Mouse (Mus musculus) gastrocnemius, postnatal 14 days (tissue): Measurements from ENCODE around the gene Flywch1. TPM values are rescaled to one million over a fixed set of nuclear protein-coding genes. Genes with fewer than 3 reads are reported as not detected.
"Not testable (repeated sequence)": the region's sequence is repeated elsewhere in the genome, so short reads cannot be mapped to it uniquely, and the experiment has no call there.

Experiments used
- DNase-seq: peaks from one replicate; pipeline ENCODE4 v3.0.0; 2021; ENCODE audit warnings: mixed read lengths
- intact Hi-C: fragments of 180-260 bp; cut with DNase I; formaldehyde crosslinking; loops from one replicate; pipeline ENCODE4 v1.15.1; 2025; ENCODE audit warnings: low total_unique reads
- total RNA-seq, 2 experiments: library from RNA; stranded (reverse); gene quantifications; 2 replicates each; pipeline ENCODE4 v1.2.3; 2021

Flywch1 gene
- total RNA-seq, 2 experiments from 2014 or later = 35.6 to 35.8 TPM

GRCm38 (mm10) chr17:23785561-23786471 is 14.4 kb upstream of the Flywch1 start, which contains the start of gene Flywch2:
Gene Flywch2 (minus strand): TSS chr17:23786081.
- intact Hi-C loops = no loop called here
- peak; percentile 70 for DNase-seq

- no peak for DNase-seq
- intact Hi-C loops = no loop called here
Measured at GRCm38 (mm10) chr17:23783352-23783751, 11.9 kb upstream of the Flywch1 start.

- intact Hi-C loops = loop anchor here (5.0 kb wide), 2 partner anchors 64 to 179 kb away; partner anchors contain the start of genes Prss32, Prss41 and Sbpl
- DNase-seq = no peak
Measured at GRCm38 (mm10) chr17:23778447-23778846, 7.0 kb upstream of the Flywch1 start.

- intact Hi-C loops = loop anchor here (5.0 kb wide), 2 partner anchors 65 to 180 kb away; partner anchors contain the start of genes Prss32, Prss41 and Sbpl
- no peak for DNase-seq
Measured at GRCm38 (mm10) chr17:23777141-23777540, 5.7 kb upstream of the Flywch1 start.

- intact Hi-C loops = loop anchor here (5.0 kb wide), 2 partner anchors 66 to 181 kb away; partner anchors contain the start of genes Prss32, Prss41 and Sbpl
- no peak for DNase-seq
Measured at GRCm38 (mm10) chr17:23776216-23776615, 4.8 kb upstream of the Flywch1 start.

GRCm38 (mm10) chr17:23774090-23774489 is 2.7 kb upstream of the Flywch1 start:
- intact Hi-C loops = no loop called here
- DNase-seq = peak; percentile 81

GRCm38 (mm10) chr17:23773676-23774075 is 2.3 kb upstream of the Flywch1 start:
- intact Hi-C loops = no loop called here
- no peak for DNase-seq

- DNase-seq, intact Hi-C loops: not testable (repeated sequence)
Measured at GRCm38 (mm10) chr17:23772219-23772556, 786 bp upstream of the Flywch1 start.

GRCm38 (mm10) chr17:23770896-23771283 is 512 bp downstream of the Flywch1 start:
- intact Hi-C loops = no loop called here
- no peak for DNase-seq

GRCm38 (mm10) chr17:23770493-23770892 is 909 bp downstream of the Flywch1 start:
- intact Hi-C loops = no loop called here

GRCm38 (mm10) chr17:23762976-23763375 is 8.4 kb downstream of the Flywch1 start:
- intact Hi-C loops = no loop called here
- DNase-seq = no peak

More at GRCm38 (mm10) chr17:23770493-23770892, 909 bp downstream of the Flywch1 start:
- DNase-seq = no peak

GRCm38 (mm10) chr17:23761155-23761554 is 10.2 kb downstream of the Flywch1 start:
- DNase-seq = no peak
- intact Hi-C loops = no loop called here

GRCm38 (mm10) chr17:23760231-23760630 is 11.2 kb downstream of the Flywch1 start:
- intact Hi-C loops = no loop called here
- no peak for DNase-seq

- intact Hi-C loops = no loop called here
- DNase-seq = no peak
Measured at GRCm38 (mm10) chr17:23758801-23759200, 12.6 kb downstream of the Flywch1 start.

GRCm38 (mm10) chr17:23757581-23757980 is 13.8 kb downstream of the Flywch1 start:
- intact Hi-C loops = no loop called here
- DNase-seq = no peak

GRCm38 (mm10) chr17:23755689-23756088 is 15.7 kb downstream of the Flywch1 start:
- DNase-seq = no peak
- intact Hi-C loops = no loop called here

- intact Hi-C loops = no loop called here
- DNase-seq = no peak
Measured at GRCm38 (mm10) chr17:23749400-23750191, 21.8 kb downstream of the Flywch1 start.

GRCm38 (mm10) chr17:23748631-23749391 is 22.6 kb downstream of the Flywch1 start:
- no peak for DNase-seq
- intact Hi-C loops = no loop called here

- intact Hi-C loops = no loop called here
Measured at GRCm38 (mm10) chr17:23748026-23748425, 23.4 kb downstream of the Flywch1 start.

More at GRCm38 (mm10) chr17:23748026-23748425, 23.4 kb downstream of the Flywch1 start:
- no peak for DNase-seq
